Comparison of ENCODE assay signal across 17 mouse cellular contexts in genomic region chr16:85624505-85624904, GRCm38 (mm10).
DNase-seq lines count a peak whose midpoint lies in the region; ATAC-seq and TF ChIP-seq lines count a peak whose summit lies in the region.
"Had no signal": no experiment of that assay in that cellular context is flagged by ENCODE, and none has a peak within 500 bp of the region (broad histone marks: within the 10 kb centered on the region; RNA-seq: fewer than 3 reads in every experiment).

No protein-coding gene starts in this region.

- 41% methylated on average over 8 of the region's 8 CpGs for WGBS in forebrain, embryonic 14.5 days
- 55% methylated on average over 8 of the region's 8 CpGs for WGBS in forebrain, embryonic 11.5 days
- WGBS in hindbrain, postnatal 0 days, result 35% methylated on average over 8 of the region's 8 CpGs
- 66% methylated on average over 8 of the region's 8 CpGs for WGBS in hindbrain, embryonic 10.5 days
- 49% methylated on average over 8 of the region's 8 CpGs for WGBS in neural tube, embryonic 15.5 days

- ATAC-seq in forebrain, embryonic 14.5 days, result peak; percentile 52; the same call in 1 of the 2 replicates
- ATAC-seq in forebrain, embryonic 11.5 days (replicated peaks; ENCODE audit: low FRiP score), result no peak
- no peak for ATAC-seq in hindbrain, postnatal 0 days
- ATAC-seq in neural tube, embryonic 15.5 days (ENCODE audit: low FRiP score), result no peak
- ATAC-seq: intestine, embryonic 15.5 days had no signal

- no peaks in the 10 kb centered on the region for H3K36me3 ChIP-seq in forebrain, embryonic 14.5 days (ENCODE audit: control insufficient read depth, insufficient read depth, low read length)
- H3K36me3 ChIP-seq in forebrain, embryonic 11.5 days (ENCODE audit: control insufficient read depth, insufficient read depth, low read length), result no peaks in the 10 kb centered on the region
- no peaks in the 10 kb centered on the region for H3K36me3 ChIP-seq in hindbrain, postnatal 0 days (ENCODE audit: insufficient read depth, low read length)
- H3K36me3 ChIP-seq in hindbrain, embryonic 10.5 days, result no peaks in the 10 kb centered on the region
- H3K36me3 ChIP-seq in neural tube, embryonic 15.5 days, result no peaks in the 10 kb centered on the region
- H3K36me3 ChIP-seq: embryonic facial prominence, embryonic 10.5 days; heart, embryonic 10.5 days; intestine, embryonic 15.5 days had no signal

- no peak for TF ChIP-seq CTCF in hindbrain, postnatal 0 days (IDR thresholded peaks at IDR 0.05; ENCODE audit: low read depth)

- peak; percentile 15 for DNase-seq in forebrain, embryonic 14.5 days (ENCODE audit: low spot score)
- no peak for DNase-seq in forebrain, embryonic 11.5 days (ENCODE audit: low spot score)
- DNase-seq in hindbrain, postnatal 0 days (ENCODE audit: low spot score), result peak; percentile 10
- no peak for DNase-seq in hindbrain, embryonic 10.5 days (ENCODE audit: low spot score)
- DNase-seq in neural tube, embryonic 10.5 days (ENCODE audit: extremely low spot score, low spot score), result no peak
- DNase-seq in cerebellum, postnatal 14 days, result no peak
- DNase-seq: adrenal gland, postnatal 10 days; cerebellum, adult 18-20 months; cerebellum, adult 9-11 months; gastrocnemius, postnatal 10 days; heart, adult 18-20 months; heart, postnatal 10 days; heart, postnatal 4 days had no signal

- H3K9ac ChIP-seq in forebrain, embryonic 14.5 days (ENCODE audit: low read length), result no peak overlapping the region
- H3K9ac ChIP-seq in forebrain, embryonic 11.5 days (ENCODE audit: low read length), result no peak overlapping the region
- H3K9ac ChIP-seq in hindbrain, postnatal 0 days (replicated peaks; ENCODE audit: low read length), result no peak overlapping the region
- H3K9ac ChIP-seq in neural tube, embryonic 15.5 days (replicated peaks), result no peak overlapping the region
- H3K9ac ChIP-seq: intestine, embryonic 15.5 days had no signal

- no peak overlapping the region for H3K4me2 ChIP-seq in forebrain, embryonic 14.5 days (ENCODE audit: low read length)
- no peak overlapping the region for H3K4me2 ChIP-seq in forebrain, embryonic 11.5 days (ENCODE audit: low read depth, low read length, severe bottlenecking)
- no peak overlapping the region for H3K4me2 ChIP-seq in hindbrain, postnatal 0 days (ENCODE audit: low read depth, low read length)
- H3K4me2 ChIP-seq in neural tube, embryonic 15.5 days, result no peak overlapping the region
- H3K4me2 ChIP-seq: intestine, embryonic 15.5 days had no signal

- no peak overlapping the region for H3K27ac ChIP-seq in forebrain, embryonic 14.5 days (ENCODE audit: low read depth, low read length)
- no peak overlapping the region for H3K27ac ChIP-seq in forebrain, embryonic 11.5 days (ENCODE audit: low read depth, low read length)
- H3K27ac ChIP-seq in hindbrain, postnatal 0 days, result no peak overlapping the region
- H3K27ac ChIP-seq in hindbrain, embryonic 10.5 days, result no peak overlapping the region
- H3K27ac ChIP-seq in neural tube, embryonic 15.5 days (replicated peaks), result 0 out of 2 replicates have a peak overlapping the region, but pooled peaks have one; percentile 13
- H3K27ac ChIP-seq: embryonic facial prominence, embryonic 10.5 days; heart, embryonic 10.5 days; intestine, embryonic 15.5 days had no signal

- H3K4me1 ChIP-seq in forebrain, embryonic 14.5 days (ENCODE audit: control insufficient read depth, insufficient read depth, low read length), result no peaks in the 10 kb centered on the region
- no peaks in the 10 kb centered on the region for H3K4me1 ChIP-seq in forebrain, embryonic 11.5 days (replicated peaks; ENCODE audit: control insufficient read depth, insufficient read depth, low read length)
- no peaks in the 10 kb centered on the region for H3K4me1 ChIP-seq in hindbrain, postnatal 0 days (ENCODE audit: insufficient read depth, low read length)
- no peaks in the 10 kb centered on the region for H3K4me1 ChIP-seq in hindbrain, embryonic 10.5 days (replicated peaks)
- 0 out of 2 replicates have a peak, but pooled peaks cover 3% of the 10 kb centered on the region for H3K4me1 ChIP-seq in neural tube, embryonic 15.5 days
- H3K4me1 ChIP-seq: embryonic facial prominence, embryonic 10.5 days; heart, embryonic 10.5 days; intestine, embryonic 15.5 days had no signal

- H3K27me3 ChIP-seq in forebrain, embryonic 14.5 days (replicated peaks; ENCODE audit: control insufficient read depth, insufficient read depth, low read length), result no peaks in the 10 kb centered on the region
- H3K27me3 ChIP-seq in forebrain, embryonic 11.5 days (ENCODE audit: control insufficient read depth, insufficient read depth, low read length), result no peaks in the 10 kb centered on the region
- H3K27me3 ChIP-seq in hindbrain, postnatal 0 days (ENCODE audit: insufficient read depth, low read length), result no peaks in the 10 kb centered on the region
- H3K27me3 ChIP-seq in hindbrain, embryonic 10.5 days (ENCODE audit: insufficient read depth, poor library complexity, severe bottlenecking), result no peaks in the 10 kb centered on the region
- no peaks in the 10 kb centered on the region for H3K27me3 ChIP-seq in neural tube, embryonic 15.5 days (replicated peaks)
- H3K27me3 ChIP-seq: intestine, embryonic 15.5 days had no signal

- H3K4me3 ChIP-seq in forebrain, embryonic 14.5 days (ENCODE audit: low read depth, low read length), result no peak overlapping the region
- H3K4me3 ChIP-seq in forebrain, embryonic 11.5 days (ENCODE audit: low read depth, low read length), result no peak overlapping the region
- no peak overlapping the region for H3K4me3 ChIP-seq in hindbrain, postnatal 0 days (ENCODE audit: low read length)
- H3K4me3 ChIP-seq in hindbrain, embryonic 10.5 days, result no peak overlapping the region
- H3K4me3 ChIP-seq in neural tube, embryonic 15.5 days (replicated peaks), result no peak overlapping the region
- H3K4me3 ChIP-seq: embryonic facial prominence, embryonic 10.5 days; heart, embryonic 10.5 days; intestine, embryonic 15.5 days had no signal

- H3K9me3 ChIP-seq in forebrain, embryonic 14.5 days (replicated peaks; ENCODE audit: control insufficient read depth, low read length), result no peaks in the 10 kb centered on the region
- H3K9me3 ChIP-seq in forebrain, embryonic 11.5 days (ENCODE audit: control insufficient read depth, low read length), result no peaks in the 10 kb centered on the region
- H3K9me3 ChIP-seq in hindbrain, postnatal 0 days (ENCODE audit: low read length), result no peaks in the 10 kb centered on the region
- H3K9me3 ChIP-seq in hindbrain, embryonic 10.5 days, result no peaks in the 10 kb centered on the region
- H3K9me3 ChIP-seq in neural tube, embryonic 15.5 days (replicated peaks), result no peaks in the 10 kb centered on the region
- H3K9me3 ChIP-seq: embryonic facial prominence, embryonic 10.5 days; heart, embryonic 10.5 days; intestine, embryonic 15.5 days had no signal

Comparison
In these comparisons a context has a peak if more than half of its experiments do, and no peak if none do; other contexts are left out.
1. DNase-seq: peak in forebrain, embryonic 14.5 days (single experiment) and hindbrain, postnatal 0 days (single experiment); none in forebrain, embryonic 11.5 days (single experiment), hindbrain, embryonic 10.5 days (single experiment), neural tube, embryonic 10.5 days (single experiment) and cerebellum, postnatal 14 days (0 of 2).